Mouse (Mus musculus): ENCODE measurements around the gene Ccdc15. TPM values are rescaled to one million over a fixed set of nuclear protein-coding genes. Genes with fewer than 3 reads are reported as not detected.

Gene Ccdc15
- polyA plus RNA-seq, 1 experiment from 2014 or later: 7.4 TPM

GRCm38 (mm10) chr9:37367301-37368080 lies 19.3 kb upstream of the Ccdc15 start, which contains the start of gene Hepacam:
Hepacam (plus strand) TSS chr9:37367351.
- H3K27me3 ChIP-seq: no peaks in the 10 kb centered on the region
- peak within 1 kb of the TSS; percentile 84 for H3K27ac ChIP-seq (replicated peaks)
- no peak within 1 kb of the TSS for H3K9ac ChIP-seq
- peak within 1 kb of the TSS; percentile 26 for H3K4me2 ChIP-seq
- no peaks in the 10 kb centered on the region; the same call in 1 of the 2 replicates for H3K4me1 ChIP-seq (replicated peaks)
- WGBS: 77% methylated on average over 17 of the region's 17 CpGs
- H3K36me3 ChIP-seq: no peaks in the 10 kb centered on the region
- no peaks in the 10 kb centered on the region for H3K9me3 ChIP-seq
- H3K4me3 ChIP-seq: peak within 1 kb of the TSS; percentile 26
- ATAC-seq (ENCODE audit: low FRiP score, low read depth): peak; percentile 88

GRCm38 (mm10) chr9:37365706-37366105 lies 17.5 kb upstream of the Ccdc15 start:
- Histone ChIP-seq H3K4me2 (no peak overlapping the region), H3K4me1 (replicated peaks) (no peaks in the 10 kb centered on the region; the same call in 1 of the 2 replicates), H3K36me3 (no peaks in the 10 kb centered on the region), H3K4me3 (no peak overlapping the region), H3K27ac (replicated peaks) (no peak overlapping the region), H3K9ac (no peak overlapping the region), H3K27me3 (no peaks in the 10 kb centered on the region), H3K9me3 (no peaks in the 10 kb centered on the region)
- ATAC-seq (ENCODE audit: low FRiP score, low read depth): no peak
- 73% methylated on average over 5 of the region's 5 CpGs for WGBS

- no peaks in the 10 kb centered on the region for H3K27me3 ChIP-seq
- H3K4me3 ChIP-seq: no peak overlapping the region
- H3K9ac ChIP-seq: no peak overlapping the region
- no peak for ATAC-seq (ENCODE audit: low FRiP score, low read depth)
- H3K27ac ChIP-seq (replicated peaks): no peak overlapping the region
- H3K36me3 ChIP-seq: no peaks in the 10 kb centered on the region
- H3K9me3 ChIP-seq: no peaks in the 10 kb centered on the region
- WGBS: 61% methylated on average over 3 of the region's 3 CpGs
- peaks cover 2% of the 10 kb centered on the region; the same call in 1 of the 2 replicates for H3K4me1 ChIP-seq (replicated peaks)
- no peak overlapping the region for H3K4me2 ChIP-seq
Measured at GRCm38 (mm10) chr9:37364392-37364791, 16.2 kb upstream of the Ccdc15 start.

GRCm38 (mm10) chr9:37363551-37363950 lies 15.3 kb upstream of the Ccdc15 start:
- Histone ChIP-seq H3K4me3 (no peak overlapping the region), H3K27ac (replicated peaks) (no peak overlapping the region), H3K9me3 (no peaks in the 10 kb centered on the region), H3K4me2 (no peak overlapping the region), H3K4me1 (replicated peaks) (peaks cover 4% of the 10 kb centered on the region; the same call in 1 of the 2 replicates), H3K36me3 (no peaks in the 10 kb centered on the region), H3K27me3 (no peaks in the 10 kb centered on the region), H3K9ac (no peak overlapping the region)
- WGBS: 80% methylated on average over 3 of the region's 3 CpGs
- no peak for ATAC-seq (ENCODE audit: low FRiP score, low read depth)

- ATAC-seq (ENCODE audit: low FRiP score, low read depth): no peak
- Histone ChIP-seq H3K27ac (replicated peaks) (no peak overlapping the region), H3K4me1 (replicated peaks) (peaks cover 4% of the 10 kb centered on the region; the same call in 1 of the 2 replicates), H3K27me3 (no peaks in the 10 kb centered on the region), H3K9me3 (no peaks in the 10 kb centered on the region), H3K4me2 (no peak overlapping the region), H3K4me3 (no peak overlapping the region), H3K36me3 (no peaks in the 10 kb centered on the region), H3K9ac (no peak overlapping the region)
- 84% methylated on average over 1 of the region's 1 CpGs for WGBS
Measured at GRCm38 (mm10) chr9:37362881-37363280, 14.6 kb upstream of the Ccdc15 start.

GRCm38 (mm10) chr9:37362084-37362483 lies 13.9 kb upstream of the Ccdc15 start:
- no peak overlapping the region for H3K9ac ChIP-seq
- no peaks in the 10 kb centered on the region for H3K36me3 ChIP-seq
- no peak overlapping the region for H3K27ac ChIP-seq (replicated peaks)
- peaks cover 4% of the 10 kb centered on the region; the same call in 1 of the 2 replicates for H3K4me1 ChIP-seq (replicated peaks)
- no peaks in the 10 kb centered on the region for H3K27me3 ChIP-seq
- no peak for ATAC-seq (ENCODE audit: low FRiP score, low read depth)
- H3K4me3 ChIP-seq: no peak overlapping the region
- no peaks in the 10 kb centered on the region for H3K9me3 ChIP-seq
- H3K4me2 ChIP-seq: no peak overlapping the region

GRCm38 (mm10) chr9:37359331-37360220 lies 11.3 kb upstream of the Ccdc15 start:
- H3K4me2 ChIP-seq: peak overlapping the region; percentile 7; the same call in 1 of the 2 replicates
- no peaks in the 10 kb centered on the region for H3K36me3 ChIP-seq
- ATAC-seq (ENCODE audit: low FRiP score, low read depth): peak; percentile 89
- 0 out of 2 replicates have a peak, but pooled peaks cover 4% of the 10 kb centered on the region for H3K4me1 ChIP-seq (replicated peaks)
- H3K27ac ChIP-seq (replicated peaks): peak overlapping the region; percentile 82
- H3K4me3 ChIP-seq: no peak overlapping the region
- no peaks in the 10 kb centered on the region for H3K9me3 ChIP-seq
- H3K9ac ChIP-seq: no peak overlapping the region
- H3K27me3 ChIP-seq: no peaks in the 10 kb centered on the region
- 15% methylated on average over 6 of the region's 6 CpGs for WGBS

- 0 out of 2 replicates have a peak, but pooled peaks cover 4% of the 10 kb centered on the region for H3K4me1 ChIP-seq (replicated peaks)
- no peak overlapping the region for H3K9ac ChIP-seq
- no peaks in the 10 kb centered on the region for H3K9me3 ChIP-seq
- ATAC-seq (ENCODE audit: low FRiP score, low read depth): peak; percentile 81
- no peak overlapping the region for H3K4me3 ChIP-seq
- H3K4me2 ChIP-seq: no peak overlapping the region
- H3K36me3 ChIP-seq: no peaks in the 10 kb centered on the region
- H3K27ac ChIP-seq (replicated peaks): peak overlapping the region; percentile 82
- 27% methylated on average over 7 of the region's 7 CpGs for WGBS
- no peaks in the 10 kb centered on the region for H3K27me3 ChIP-seq
Measured at GRCm38 (mm10) chr9:37358713-37359330, 10.6 kb upstream of the Ccdc15 start.

- no peaks in the 10 kb centered on the region for H3K9me3 ChIP-seq
- WGBS: 85% methylated on average over 1 of the region's 1 CpGs
- H3K36me3 ChIP-seq: no peaks in the 10 kb centered on the region
- H3K4me1 ChIP-seq (replicated peaks): peaks cover 3% of the 10 kb centered on the region; the same call in 1 of the 2 replicates
- no peak for ATAC-seq (ENCODE audit: low FRiP score, low read depth)
- no peak overlapping the region for H3K4me3 ChIP-seq
- no peak overlapping the region for H3K9ac ChIP-seq
- H3K27me3 ChIP-seq: no peaks in the 10 kb centered on the region
- H3K27ac ChIP-seq (replicated peaks): no peak overlapping the region
- no peak overlapping the region for H3K4me2 ChIP-seq
Measured at GRCm38 (mm10) chr9:37354485-37354884, 6.3 kb upstream of the Ccdc15 start.

GRCm38 (mm10) chr9:37351266-37351665 lies 3.0 kb upstream of the Ccdc15 start:
- Histone ChIP-seq H3K9me3 (no peaks in the 10 kb centered on the region), H3K36me3 (no peaks in the 10 kb centered on the region), H3K4me2 (no peak overlapping the region), H3K27ac (replicated peaks) (0 out of 2 replicates have a peak overlapping the region, but pooled peaks have one; percentile 8), H3K4me3 (no peak overlapping the region), H3K9ac (no peak overlapping the region), H3K4me1 (replicated peaks) (peaks cover 17% of the 10 kb centered on the region), H3K27me3 (no peaks in the 10 kb centered on the region)
- 44% methylated on average over 2 of the region's 2 CpGs for WGBS
- ATAC-seq (ENCODE audit: low FRiP score, low read depth): no peak

GRCm38 (mm10) chr9:37349050-37349449 lies 818 bp upstream of the Ccdc15 start:
- no peak for ATAC-seq (ENCODE audit: low FRiP score, low read depth)

More at GRCm38 (mm10) chr9:37349050-37349449, 818 bp upstream of the Ccdc15 start:
- Histone ChIP-seq H3K4me2 (peak overlapping the region; percentile 62), H3K9me3 (no peaks in the 10 kb centered on the region), H3K9ac (peak overlapping the region; percentile 70), H3K4me1 (replicated peaks) (peaks cover 17% of the 10 kb centered on the region), H3K27ac (replicated peaks) (no peak overlapping the region), H3K4me3 (peak overlapping the region; percentile 77), H3K36me3 (no peaks in the 10 kb centered on the region), H3K27me3 (no peaks in the 10 kb centered on the region)
- 94% methylated on average over 3 of the region's 3 CpGs for WGBS
